In genomic region chr19:25405987-25406386, GRCm38 (mm10) we compare ENCODE assay signal across 9 mouse cellular contexts.
DNase-seq lines count a peak whose midpoint lies in the region; ATAC-seq and TF ChIP-seq lines count a peak whose summit lies in the region.
"Had no signal": no experiment of that assay in that cellular context is flagged by ENCODE, and none has a peak within 500 bp of the region (broad histone marks: within the 10 kb centered on the region; RNA-seq: fewer than 3 reads in every experiment).

No protein-coding gene starts in this region.

- DNase-seq in lung, embryonic 14.5 days, result no peak
- no peak for DNase-seq in lung, postnatal 14 days
- no peak for DNase-seq in stomach, postnatal 0 days (ENCODE audit: low spot score)
- DNase-seq in cerebellum, adult 11 months, result no peak
- DNase-seq in adrenal gland, postnatal 14 days, result no peak
- no peak for DNase-seq in spleen, postnatal 14 days (ENCODE audit: low spot score in 2 of 2)

- H3K4me2 ChIP-seq in lung, embryonic 14.5 days, result peak overlapping the region; percentile 82
- peak overlapping the region; percentile 76 for H3K4me2 ChIP-seq in hindbrain, embryonic 15.5 days
- H3K4me2 ChIP-seq in liver, embryonic 12.5 days, result peak overlapping the region; percentile 60; the same call in 1 of the 2 replicates
- peak overlapping the region; percentile 70 for H3K4me2 ChIP-seq in stomach, postnatal 0 days (replicated peaks; ENCODE audit: low read depth)

- TF ChIP-seq EP300 in stomach, postnatal 0 days (optimal IDR thresholded peaks at IDR 0.05), result no peak

- H3K36me3 ChIP-seq in lung, embryonic 14.5 days (ENCODE audit: insufficient read depth), result peaks cover 19% of the 10 kb centered on the region
- H3K36me3 ChIP-seq in hindbrain, embryonic 15.5 days, result no peaks in the 10 kb centered on the region
- H3K36me3 ChIP-seq in liver, embryonic 12.5 days, result peaks cover 19% of the 10 kb centered on the region
- H3K36me3 ChIP-seq in stomach, postnatal 0 days (ENCODE audit: control insufficient read depth, insufficient read depth, low read length), result peaks cover 15% of the 10 kb centered on the region
- H3K36me3 ChIP-seq: G1E had no signal

- H3K4me1 ChIP-seq in lung, embryonic 14.5 days (ENCODE audit: insufficient read depth), result peaks cover 13% of the 10 kb centered on the region
- H3K4me1 ChIP-seq in hindbrain, embryonic 15.5 days (replicated peaks), result peaks cover 41% of the 10 kb centered on the region
- H3K4me1 ChIP-seq in liver, embryonic 12.5 days, result peaks cover under 1% of the 10 kb centered on the region; the same call in 1 of the 2 replicates
- H3K4me1 ChIP-seq in stomach, postnatal 0 days (replicated peaks; ENCODE audit: control insufficient read depth, insufficient read depth), result peaks cover 7% of the 10 kb centered on the region; the same call in 1 of the 2 replicates

- peak overlapping the region; percentile 95 for H3K27ac ChIP-seq in lung, embryonic 14.5 days (ENCODE audit: low read depth)
- H3K27ac ChIP-seq in hindbrain, embryonic 15.5 days (replicated peaks), result peak overlapping the region; percentile 18
- H3K27ac ChIP-seq in liver, embryonic 12.5 days, result peak overlapping the region; percentile 61
- peak overlapping the region; percentile 87 for H3K27ac ChIP-seq in stomach, postnatal 0 days (replicated peaks)

- H3K9ac ChIP-seq in lung, embryonic 14.5 days, result no peak overlapping the region; the same call in 1 of the 2 replicates
- H3K9ac ChIP-seq in hindbrain, embryonic 15.5 days, result no peak overlapping the region
- no peak overlapping the region for H3K9ac ChIP-seq in liver, embryonic 12.5 days
- H3K9ac ChIP-seq in stomach, postnatal 0 days (ENCODE audit: low read length), result peak overlapping the region; percentile 61

- H3K4me3 ChIP-seq in lung, embryonic 14.5 days (ENCODE audit: low read depth, low read length), result peak overlapping the region; percentile 46; the same call in 1 of the 2 replicates
- H3K4me3 ChIP-seq in hindbrain, embryonic 15.5 days, result no peak overlapping the region
- no peak overlapping the region for H3K4me3 ChIP-seq in liver, embryonic 12.5 days
- H3K4me3 ChIP-seq in stomach, postnatal 0 days (ENCODE audit: low read depth, low read length), result peak overlapping the region; percentile 49; the same call in 1 of the 2 replicates

- TF ChIP-seq CTCF in lung, embryonic 14.5 days (IDR thresholded peaks at IDR 0.05; ENCODE audit: low read depth), result no peak
- TF ChIP-seq CTCF in stomach, postnatal 0 days (IDR thresholded peaks at IDR 0.05; ENCODE audit: low read depth), result no peak

- WGBS in lung, embryonic 14.5 days, result 35% methylated on average over 6 of the region's 6 CpGs
- 31% methylated on average over 6 of the region's 6 CpGs for WGBS in hindbrain, embryonic 15.5 days
- 34% methylated on average over 6 of the region's 6 CpGs for WGBS in liver, embryonic 12.5 days (ENCODE audit: insufficient replicate concordance)
- 38% methylated on average over 6 of the region's 6 CpGs for whole genome bisulfite sequencing in stomach, postnatal 0 days

- no peaks in the 10 kb centered on the region for H3K9me3 ChIP-seq in lung, embryonic 14.5 days (ENCODE audit: low read depth, low read length)
- H3K9me3 ChIP-seq in hindbrain, embryonic 15.5 days, result no peaks in the 10 kb centered on the region
- H3K9me3 ChIP-seq in liver, embryonic 12.5 days (replicated peaks), result no peaks in the 10 kb centered on the region
- H3K9me3 ChIP-seq in stomach, postnatal 0 days (ENCODE audit: control insufficient read depth, low read length), result no peaks in the 10 kb centered on the region

- no peaks in the 10 kb centered on the region for H3K27me3 ChIP-seq in lung, embryonic 14.5 days (ENCODE audit: insufficient read depth, low read length)
- H3K27me3 ChIP-seq in hindbrain, embryonic 15.5 days, result peaks cover 10% of the 10 kb centered on the region
- peaks cover 50% of the 10 kb centered on the region for H3K27me3 ChIP-seq in liver, embryonic 12.5 days (replicated peaks)
- no peaks in the 10 kb centered on the region for H3K27me3 ChIP-seq in stomach, postnatal 0 days (ENCODE audit: control insufficient read depth, insufficient read depth, low read length)

- no peak for ATAC-seq in lung, embryonic 14.5 days (ENCODE audit: insufficient read depth)
- no peak for ATAC-seq in hindbrain, embryonic 15.5 days (ENCODE audit: low FRiP score, low read depth)
- no peak for ATAC-seq in liver, embryonic 12.5 days
- no peak for ATAC-seq in stomach, postnatal 0 days (ENCODE audit: low FRiP score, low TSS enrichment)

Comparison
In these comparisons a context has a peak if more than half of its experiments do, and no peak if none do; other contexts are left out.
1. H3K27ac ChIP-seq: peak in every context shown above with its lines; median percentile 95 in lung, embryonic 14.5 days; 87 in stomach, postnatal 0 days; 61 in liver, embryonic 12.5 days; 18 in hindbrain, embryonic 15.5 days.
2. H3K4me3 ChIP-seq: peak in lung, embryonic 14.5 days (single experiment) and stomach, postnatal 0 days (single experiment); none in hindbrain, embryonic 15.5 days (single experiment) and liver, embryonic 12.5 days (single experiment).
3. Peak in every context shown above with its lines, with median percentiles within 50 percentile points of each other: H3K4me2 ChIP-seq.